Mouse (Mus musculus) adrenal gland, adult 10 weeks (tissue): ENCODE data around the gene Gsto1. TPM values are rescaled to one million over a fixed set of nuclear protein-coding genes. Genes with fewer than 3 reads are reported as not detected.

Source experiments
- polyA plus RNA-seq: library from polyadenylated mRNA; stranded (reverse); fragments of 350-450 nt; fragmentation: Illumina TruSeq; extraction: RNeasy Lipid Tissue Mini Kit (QIAGEN cat#74804); gene quantifications from one replicate; pipeline ENCODE4 v1.2.3, GENCODE M21; 2014; ENCODE audit warnings: low read depth, low replicate concordance

Gene Gsto1
- polyA plus RNA-seq, result 113 TPM

DNA sequence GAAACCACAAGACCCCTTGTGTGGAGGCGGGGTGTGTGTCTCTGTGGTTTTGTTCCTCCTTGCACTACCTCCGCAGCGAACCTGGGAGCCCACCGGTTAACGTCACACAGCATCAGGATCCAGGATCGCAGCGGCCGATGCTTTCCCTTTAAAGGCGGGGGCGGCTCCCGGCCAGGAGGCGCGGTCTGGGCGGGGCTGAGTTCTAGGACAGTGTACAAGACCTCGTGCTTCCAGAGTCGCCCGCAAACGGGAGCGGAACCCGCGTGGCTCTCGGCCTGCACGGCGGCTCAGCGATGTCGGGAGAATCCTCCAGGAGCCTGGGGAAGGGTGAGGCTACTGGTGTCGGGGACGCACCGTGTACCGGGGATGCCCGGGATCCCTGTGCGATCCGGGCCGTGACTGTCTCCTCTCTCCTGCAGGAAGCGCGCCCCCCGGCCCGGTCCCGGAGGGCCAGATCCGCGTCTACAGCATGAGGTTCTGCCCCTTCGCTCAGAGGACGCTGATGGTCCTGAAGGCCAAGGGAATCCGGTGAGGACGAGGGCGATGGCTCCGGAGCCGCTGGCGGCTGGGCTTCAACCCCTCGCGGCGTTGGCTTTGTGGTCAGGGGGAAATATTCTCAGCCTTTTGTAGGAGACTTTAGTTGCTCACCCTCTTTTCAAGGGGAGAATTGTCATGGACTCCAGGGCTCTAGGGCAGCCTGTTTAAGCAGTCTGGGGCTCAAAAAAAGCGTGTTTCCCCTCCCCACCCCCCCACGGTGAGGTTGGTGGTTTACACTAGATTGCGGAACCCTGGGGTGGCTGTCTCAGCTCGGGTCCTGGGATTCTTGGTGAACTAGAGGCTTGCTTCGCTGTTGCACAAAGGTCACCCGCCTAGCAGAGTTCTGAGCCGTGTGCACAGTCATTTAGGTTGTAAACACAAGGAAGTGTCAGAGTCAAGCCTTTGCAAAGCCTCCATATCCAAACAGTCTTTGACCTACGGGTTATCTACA, at the start of gene Gsto1:
TSS of gene Gsto1 (plus strand) at position 175 of the 988 bp plus-strand sequence.

GRCm38 (mm10) chr19:47865353-47865947, 10.7 kb downstream of the Gsto1 start, which contains the start of gene Gsto2:
TSS of gene Gsto2 (plus strand) at chr19:47865534.

Other genes starting within 250 kb of the Gsto1 start
- gene Col17a1, start 162.9 kb upstream of the Gsto1 start, polyA plus RNA-seq, result not detected
- 399 TPM for gene Sfr1, start 123.3 kb upstream of the Gsto1 start, polyA plus RNA-seq
- gene Gsto2, start 10.6 kb downstream of the Gsto1 start, polyA plus RNA-seq, result 0.76 TPM
- not detected for gene Cfap43, start 64.3 kb downstream of the Gsto1 start, polyA plus RNA-seq
- 0.76 TPM for gene Itprip, start 64.3 kb downstream of the Gsto1 start, polyA plus RNA-seq
- gene Cfap58, start 82.7 kb downstream of the Gsto1 start, polyA plus RNA-seq, result not detected